ENCODE assay signal across 20 mouse cellular contexts in genomic region chr7:112117501-112117900, GRCm38 (mm10). TPM values are rescaled to one million over a fixed set of nuclear protein-coding genes. Genes with fewer than 3 reads are reported as not detected.
DNase-seq lines count a peak whose midpoint lies in the region; ATAC-seq and TF ChIP-seq lines count a peak whose summit lies in the region.
"Had no signal": no experiment of that assay in that cellular context is flagged by ENCODE, and none has a peak within 500 bp of the region (broad histone marks: within the 10 kb centered on the region; RNA-seq: fewer than 3 reads in every experiment).

No protein-coding gene starts in this region.

- WGBS in embryonic facial prominence, embryonic 15.5 days = 82% methylated on average over 7 of the region's 7 CpGs
- WGBS in embryonic facial prominence, embryonic 10.5 days = 86% methylated on average over 7 of the region's 7 CpGs

- peaks cover 24% of the 10 kb centered on the region for H3K4me1 ChIP-seq in embryonic facial prominence, embryonic 15.5 days
- H3K4me1 ChIP-seq in embryonic facial prominence, embryonic 10.5 days = peaks cover 28% of the 10 kb centered on the region
- H3K4me1 ChIP-seq: intestine, embryonic 15.5 days had no signal

- intact Hi-C loops in heart, postnatal 36 days (cut with DNase I) = no loop called here

- H3K4me2 ChIP-seq in embryonic facial prominence, embryonic 15.5 days (replicated peaks) = no peak overlapping the region
- H3K4me2 ChIP-seq: heart, embryonic 11.5 days; heart, embryonic 15.5 days; hindbrain, embryonic 13.5 days; intestine, embryonic 15.5 days had no signal

- no peak overlapping the region for H3K4me3 ChIP-seq in embryonic facial prominence, embryonic 15.5 days (replicated peaks)
- no peak overlapping the region for H3K4me3 ChIP-seq in embryonic facial prominence, embryonic 10.5 days
- no peak overlapping the region for H3K4me3 ChIP-seq in layer of hippocampus, adult 2 months
- H3K4me3 ChIP-seq: erythroblast, embryonic 14.5 days; heart, adult 2 months; heart, embryonic 15.5 days; hindbrain, embryonic 13.5 days; intestine, embryonic 15.5 days had no signal

- 0 out of 2 replicates have a peak overlapping the region, but pooled peaks have one; percentile 4 for H3K27ac ChIP-seq in embryonic facial prominence, embryonic 15.5 days (replicated peaks)
- H3K27ac ChIP-seq in embryonic facial prominence, embryonic 10.5 days (replicated peaks) = no peak overlapping the region
- peak overlapping the region; percentile 46 for H3K27ac ChIP-seq in layer of hippocampus, adult 2 months
- H3K27ac ChIP-seq: heart, adult 2 months; heart, embryonic 15.5 days; hindbrain, embryonic 13.5 days; intestine, embryonic 15.5 days had no signal

- TF ChIP-seq CTCF in layer of hippocampus, adult 2 months (conservative IDR thresholded peaks at IDR 0.05) = no peak

- H3K36me3 ChIP-seq in embryonic facial prominence, embryonic 15.5 days = peaks cover 24% of the 10 kb centered on the region
- H3K36me3 ChIP-seq in embryonic facial prominence, embryonic 10.5 days (replicated peaks) = peaks cover 19% of the 10 kb centered on the region
- H3K36me3 ChIP-seq: heart, embryonic 15.5 days; intestine, embryonic 15.5 days had no signal

- no peaks in the 10 kb centered on the region for H3K9me3 ChIP-seq in embryonic facial prominence, embryonic 15.5 days (replicated peaks)
- H3K9me3 ChIP-seq in embryonic facial prominence, embryonic 10.5 days = no peaks in the 10 kb centered on the region
- H3K9me3 ChIP-seq: heart, embryonic 15.5 days; hindbrain, embryonic 13.5 days; intestine, embryonic 15.5 days had no signal

- no peaks in the 10 kb centered on the region for H3K27me3 ChIP-seq in embryonic facial prominence, embryonic 15.5 days
- H3K27me3 ChIP-seq in embryonic facial prominence, embryonic 10.5 days (replicated peaks; ENCODE audit: low read depth, poor library complexity, severe bottlenecking) = no peaks in the 10 kb centered on the region
- H3K27me3 ChIP-seq: heart, embryonic 15.5 days; hindbrain, embryonic 13.5 days; intestine, embryonic 15.5 days; Patski had no signal

- DNase-seq in embryonic facial prominence, embryonic 10.5 days (ENCODE audit: low spot score) = no peak
- peak; percentile 62 for DNase-seq in heart, adult 11 months
- no peak for DNase-seq in heart, postnatal 36 days
- no peak for DNase-seq in layer of hippocampus, adult 2 months (ENCODE audit: low spot score in 2 of 2)
- no peak for DNase-seq in layer of hippocampus, adult 11-12 months (ENCODE audit: low spot score)
- DNase-seq in ZHBTc4 (ENCODE audit: low read depth, low spot score) = peak; percentile 30
- DNase-seq: adrenal gland, postnatal 25 days; B cell, adult 2 months; cerebellum, adult 9-11 months; cerebellum, postnatal 36 days; heart, adult 2 months; heart, postnatal 14 days had no signal

- no peak for ATAC-seq in embryonic facial prominence, embryonic 15.5 days (ENCODE audit: insufficient number of reproducible peaks, low FRiP score, low TSS enrichment, low read depth)
- ATAC-seq: CD4-positive, CD25-positive, alpha-beta regulatory T cell, adult 4 months; intestine, embryonic 15.5 days; Patski had no signal

- H3K9ac ChIP-seq in embryonic facial prominence, embryonic 15.5 days = no peak overlapping the region
- H3K9ac ChIP-seq: heart, embryonic 15.5 days; hindbrain, embryonic 13.5 days; intestine, embryonic 15.5 days had no signal

RNA-seq across cellular contexts. Expression of gene Dkk3, which starts 41.4 kb away (rescaled TPM):
- 68.4 and 74.6 TPM in 2 replicates for polyA plus RNA-seq in embryonic facial prominence, embryonic 15.5 days (2015; fragmentation: Nextera tagmentation; extraction: Ambion mirVana)
- 10.8 and 15.2 TPM in 2 replicates for polyA plus RNA-seq in embryonic facial prominence, embryonic 10.5 days (2016; fragmentation: Nextera tagmentation; extraction: Ambion mirVana)
- 10 to 100 TPM; 35.5 to 43.5 TPM for total RNA-seq in heart, postnatal 36 days (2021)
- 100 to 1,000 TPM; 253 to 270 TPM for total RNA-seq in layer of hippocampus, adult 2 months (2021)
- polyA plus RNA-seq: erythroblast, embryonic 14.5 days had no signal

Comparison
In these comparisons a context has a peak if more than half of its experiments do, and no peak if none do; other contexts are left out.
1. DNase-seq: peak in heart, adult 11 months (single experiment) and ZHBTc4 (single experiment); none in embryonic facial prominence, embryonic 10.5 days (single experiment), heart, postnatal 36 days (0 of 2), layer of hippocampus, adult 2 months (0 of 2) and layer of hippocampus, adult 11-12 months (single experiment).
2. RNA of gene Dkk3, which starts 41.4 kb away (total RNA-seq): 253 to 270 TPM in layer of hippocampus, adult 2 months; 35.5 to 43.5 TPM in heart, postnatal 36 days; every median in the first group is over 4 times any median in the second.